Mouse (Mus musculus): ENCODE results near the gene Sf3a3.

Sf3a3 gene

GRCm38 (mm10) chr4:124741376-124742343 lies 27.1 kb downstream of the Sf3a3 start, which contains the start of gene Inpp5b:
TSS of gene Inpp5b (plus strand) at chr4:124741850.
- DNase-seq: peak; percentile 89

DNA sequence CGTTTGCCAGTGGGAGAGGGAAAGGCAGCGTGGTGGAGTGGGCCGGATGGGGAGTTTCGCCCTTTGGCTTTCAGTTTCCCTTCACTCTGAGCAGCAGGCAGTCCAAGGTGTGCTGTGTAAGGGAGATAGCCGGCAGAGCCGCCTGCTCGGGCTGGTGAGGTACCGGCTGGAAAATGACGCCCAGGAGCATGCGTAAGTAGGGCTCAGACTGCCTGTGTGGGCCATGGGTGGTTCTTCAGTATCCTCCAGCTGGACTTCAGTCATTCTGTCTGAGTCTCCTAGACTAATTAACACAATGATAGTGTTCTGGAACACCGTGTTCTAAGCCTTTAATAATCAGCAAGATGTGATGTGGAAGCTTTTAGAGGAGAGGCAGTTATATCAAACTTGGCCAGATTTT lies 28.3 kb downstream of the Sf3a3 start:
- DNase-seq: no peak

GRCm38 (mm10) chr4:124746577-124746976 lies 32.0 kb downstream of the Sf3a3 start:
- DNase-seq: no peak

DNA sequence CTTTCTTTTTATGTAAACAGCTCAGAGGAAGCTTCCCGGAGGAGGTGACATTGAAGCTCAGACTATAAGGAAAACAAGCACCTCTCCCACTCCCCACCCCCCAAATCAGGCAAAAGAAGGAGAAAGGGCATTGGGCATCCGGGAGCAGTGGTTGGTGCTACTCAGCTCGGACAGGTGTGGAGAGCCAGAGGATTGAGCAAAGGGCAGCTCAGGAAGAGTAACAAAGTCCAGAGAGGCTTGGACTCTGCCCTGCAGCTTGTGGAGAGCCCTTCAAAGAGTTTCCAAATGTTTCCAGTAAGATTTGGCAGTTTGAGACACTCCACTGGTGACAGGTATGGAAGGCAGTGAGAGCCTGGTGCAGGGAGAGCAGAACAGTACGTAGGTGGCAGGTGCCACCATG lies 33.3 kb downstream of the Sf3a3 start:
- DNase-seq: peak; percentile 49

DNA sequence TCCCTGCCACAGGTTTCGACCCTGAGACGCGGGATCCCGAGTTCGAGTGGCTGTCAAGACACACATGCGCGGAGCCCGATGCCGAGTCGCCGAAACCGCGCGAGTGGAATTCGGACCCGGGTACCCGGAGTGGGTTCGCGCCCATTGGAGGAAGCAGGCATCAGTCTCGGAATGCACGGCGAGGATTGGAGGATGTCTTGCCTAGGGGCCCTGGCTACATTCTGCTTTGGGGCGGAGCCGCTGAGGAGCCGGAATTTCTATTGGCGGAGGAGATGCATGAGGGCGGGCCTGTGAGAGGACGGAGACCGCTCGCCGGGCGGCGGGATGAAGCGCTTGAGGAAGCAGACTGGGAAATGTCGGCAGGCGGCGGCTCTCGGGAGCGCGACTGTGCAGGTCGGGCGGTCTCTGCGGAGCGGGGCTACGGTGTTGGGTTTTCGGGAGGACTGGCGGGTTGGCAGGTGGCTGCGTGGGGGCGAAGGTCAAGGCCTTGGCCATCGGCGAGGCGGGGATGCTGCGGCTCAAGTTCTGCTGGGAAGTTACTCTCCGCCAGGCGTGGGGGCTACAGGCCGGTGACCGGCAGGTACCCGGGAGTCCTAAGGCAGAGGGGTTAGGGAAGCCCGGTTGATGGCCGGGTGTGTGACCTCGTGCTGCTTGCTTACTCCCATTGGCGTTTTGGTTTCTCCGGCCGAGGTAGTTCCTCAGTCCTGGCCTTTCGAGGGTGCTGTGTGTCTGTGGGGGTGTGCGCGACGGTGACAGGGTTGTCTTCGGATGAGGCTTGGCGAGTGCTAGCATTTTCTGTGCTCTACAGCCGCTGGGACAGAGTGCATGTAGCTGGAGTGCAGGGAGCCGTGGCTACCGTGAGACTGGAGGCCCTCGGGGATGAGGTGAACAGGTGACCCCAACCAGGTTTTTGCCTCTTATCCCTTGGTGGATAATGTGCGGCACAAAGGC lies 37.0 kb downstream of the Sf3a3 start:
- peak; percentile 98 for DNase-seq

GRCm38 (mm10) chr4:124752281-124753199 lies 38.0 kb downstream of the Sf3a3 start:
- DNase-seq: no peak

DNA sequence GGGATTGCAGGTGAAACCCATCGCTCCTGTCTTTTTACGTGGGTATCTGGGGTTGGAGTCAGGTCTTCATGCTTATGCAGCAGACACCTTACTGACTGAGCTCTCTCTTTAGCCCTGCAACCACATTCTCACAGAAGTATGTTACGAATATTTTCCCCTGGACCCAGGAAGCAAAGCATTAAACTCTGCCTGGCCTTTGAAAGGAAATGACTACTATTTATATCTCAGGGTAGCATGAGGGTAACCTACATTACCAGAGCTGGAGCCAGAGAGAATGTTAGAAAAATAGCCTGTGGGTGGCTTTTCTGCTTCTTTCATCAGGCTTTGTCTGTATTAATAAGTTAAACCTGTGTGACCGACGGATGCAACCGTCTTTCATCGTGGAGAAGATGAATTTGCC lies 41.0 kb downstream of the Sf3a3 start:
- DNase-seq: no peak

DNA sequence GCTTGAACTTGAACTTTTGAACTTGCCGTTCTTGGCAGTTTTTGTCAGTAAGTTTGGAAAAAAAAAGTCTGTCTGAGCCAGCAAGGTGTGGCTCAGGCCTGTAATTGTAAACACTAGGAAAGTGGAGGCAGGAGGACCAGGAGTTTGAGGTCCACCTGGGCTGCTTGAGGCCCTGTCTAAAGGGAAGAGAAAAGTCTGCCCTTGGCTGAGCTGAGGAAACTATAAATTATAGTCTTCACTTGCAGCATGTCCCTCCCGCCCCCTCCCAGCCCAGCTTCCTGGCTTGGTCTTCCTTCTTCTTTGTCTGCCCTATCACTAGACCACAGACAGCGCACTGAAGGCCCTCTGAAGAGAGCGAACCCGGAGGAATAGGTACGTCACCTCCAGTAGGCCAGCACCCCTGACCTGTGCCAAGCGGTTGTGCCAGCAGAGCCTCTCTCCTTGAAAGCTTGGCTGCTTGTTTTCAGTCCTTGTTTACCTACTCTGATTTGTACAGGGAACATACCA lies 44.8 kb downstream of the Sf3a3 start:
- peak; percentile 67 for DNase-seq

GRCm38 (mm10) chr4:124761201-124761600 lies 46.6 kb downstream of the Sf3a3 start:
- no peak for DNase-seq

GRCm38 (mm10) chr4:124762858-124763452 lies 48.4 kb downstream of the Sf3a3 start:
- DNase-seq: no peak

GRCm38 (mm10) chr4:124765802-124766565 lies 51.4 kb downstream of the Sf3a3 start:
- DNase-seq: no peak

DNA sequence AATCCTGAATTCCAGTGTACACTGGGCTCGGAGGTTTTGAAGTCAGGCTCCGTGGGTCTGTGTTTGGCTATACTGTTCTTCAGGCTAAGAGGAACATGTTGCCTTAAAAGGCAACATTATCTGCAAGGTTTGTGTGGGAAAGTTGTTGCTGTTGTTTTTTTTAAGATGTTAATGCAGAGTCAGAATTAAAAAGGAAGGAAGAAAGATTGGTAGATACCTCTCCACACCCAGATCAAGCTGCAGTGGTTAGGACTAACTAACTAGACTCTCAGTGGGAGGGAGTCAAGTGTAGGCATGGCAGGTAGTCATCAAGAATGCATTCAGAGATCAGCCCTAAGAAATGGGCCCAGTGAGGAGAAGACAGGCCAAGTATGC lies 52.0 kb downstream of the Sf3a3 start:
- DNase-seq: no peak

DNA sequence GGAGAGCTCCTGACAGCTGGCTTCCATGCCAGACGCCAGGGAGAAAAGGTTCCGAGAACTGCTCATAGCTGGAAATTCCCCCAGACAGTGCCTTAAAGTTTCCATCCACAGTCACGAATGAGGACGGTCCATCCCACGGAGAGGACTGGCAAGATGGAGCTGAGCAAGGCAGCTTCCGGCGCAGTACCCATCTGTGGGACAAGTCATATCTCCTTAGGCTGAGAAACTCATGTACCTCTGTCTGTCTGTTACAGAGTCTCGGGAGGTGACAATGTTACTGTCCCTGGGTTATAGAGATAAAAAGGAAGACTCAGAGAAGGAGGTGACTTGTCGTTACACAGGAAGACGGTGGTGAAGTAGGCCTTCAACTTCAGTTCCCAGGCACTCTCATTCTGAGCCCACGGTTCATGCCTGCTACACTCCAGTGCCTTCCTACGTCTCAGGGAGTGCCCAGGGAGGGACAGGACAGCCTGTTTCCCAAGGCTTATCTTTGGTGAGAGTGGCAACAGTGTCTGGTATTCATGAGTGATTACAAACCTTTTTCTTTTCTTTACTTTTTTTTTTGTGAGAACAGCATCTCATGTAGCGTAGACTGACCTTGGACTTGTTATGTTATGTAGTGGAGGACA lies 54.5 kb downstream of the Sf3a3 start:
- no peak for DNase-seq

- no peak for DNase-seq
These were observed 56.0 kb downstream of the Sf3a3 start for GRCm38 (mm10) chr4:124770624-124771023.

DNA sequence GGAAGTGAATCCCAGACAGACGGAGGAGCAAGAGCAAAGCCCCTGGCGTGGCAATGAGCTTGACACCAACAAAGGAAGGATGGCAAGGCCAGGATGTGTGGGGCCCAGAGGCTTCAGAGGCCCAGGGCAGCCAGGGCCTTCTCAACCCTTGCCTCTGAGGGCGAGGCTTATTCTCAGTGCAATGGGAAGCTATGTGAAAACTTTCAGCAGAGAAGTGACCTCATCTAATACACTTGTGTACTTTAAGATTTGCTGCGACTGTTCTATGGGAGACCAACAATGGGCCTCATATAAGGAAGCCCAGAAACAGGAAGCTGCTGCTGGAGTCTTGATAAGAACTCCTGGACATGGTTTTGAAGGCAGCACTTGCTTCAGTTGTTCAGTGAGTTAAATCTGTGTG lies 57.5 kb downstream of the Sf3a3 start:
- DNase-seq: no peak

DNA sequence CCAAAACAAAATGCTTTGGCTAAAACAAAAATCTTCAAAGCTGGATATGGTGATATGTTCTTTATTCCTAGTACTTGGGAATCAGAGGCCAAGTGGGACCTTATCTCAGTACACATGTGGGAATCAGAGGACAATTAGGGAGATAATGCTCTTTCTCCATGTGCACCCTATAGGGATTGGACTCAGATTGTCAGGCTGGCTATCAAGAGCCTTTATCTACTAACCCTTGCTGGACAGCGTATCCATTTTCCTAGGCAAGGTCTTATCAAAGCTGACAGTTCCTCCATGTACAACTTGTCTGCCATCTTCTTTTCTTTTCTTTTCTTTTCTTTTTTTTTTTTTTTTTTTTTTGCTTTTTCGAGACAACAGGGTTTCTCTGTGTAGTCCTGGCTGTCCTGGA lies 58.9 kb downstream of the Sf3a3 start:
- no peak for DNase-seq

DNA sequence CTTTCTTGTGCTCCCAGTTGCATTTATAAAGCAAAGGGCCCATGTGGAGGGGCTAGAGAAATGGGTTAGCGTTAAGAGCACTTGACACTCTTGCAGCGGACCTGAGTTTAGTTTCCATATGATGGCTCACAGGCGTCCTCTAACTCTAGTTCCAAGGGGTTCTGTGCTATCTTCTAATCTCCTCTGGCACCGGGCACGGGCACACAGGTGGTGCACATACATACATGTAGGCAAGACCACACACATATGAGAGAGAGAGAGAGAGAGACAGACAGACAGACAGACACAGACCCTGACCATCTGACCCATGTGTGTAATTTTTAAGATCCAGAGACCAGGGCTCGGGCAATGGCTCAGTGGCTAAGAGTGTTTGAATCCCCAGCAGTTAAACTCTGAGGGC lies 59.4 kb downstream of the Sf3a3 start:
- no peak for DNase-seq

- DNase-seq: no peak
These were observed 59.9 kb downstream of the Sf3a3 start for GRCm38 (mm10) chr4:124774429-124774828.

GRCm38 (mm10) chr4:124781361-124781760 lies 66.8 kb downstream of the Sf3a3 start:
- DNase-seq: no peak

Data from kidney, postnatal 10 days (tissue).